In the genomic region with DNA sequence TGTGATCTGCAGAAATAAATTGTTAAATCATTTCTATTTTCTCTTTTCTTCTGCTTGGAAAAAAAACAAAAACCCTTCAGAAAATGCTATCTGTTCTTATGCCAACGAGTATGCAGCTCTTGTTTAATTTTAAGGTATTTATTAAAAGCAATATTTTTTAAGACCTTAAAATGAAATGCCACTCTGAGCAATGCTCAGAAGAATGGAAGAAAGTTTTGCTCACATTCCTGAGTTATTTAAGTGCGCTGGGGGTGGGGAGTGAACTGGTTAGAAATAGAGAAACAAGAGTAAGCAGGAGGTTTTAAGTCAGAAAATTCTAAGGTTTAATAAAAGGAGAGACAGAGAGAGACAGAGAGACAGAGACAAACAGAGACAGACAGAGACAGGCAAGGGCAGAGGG, we compare ENCODE assay signal across 12 mouse cellular contexts. TPM values are rescaled to one million over a fixed set of nuclear protein-coding genes. Genes with fewer than 3 reads are reported as not detected.
DNase-seq lines count a peak whose midpoint lies in the region; ATAC-seq lines count a peak whose summit lies in the region.
"Had no signal": no experiment of that assay in that cellular context is flagged by ENCODE, and none has a peak within 500 bp of the region (broad histone marks: within the 10 kb centered on the region; RNA-seq: fewer than 3 reads in every experiment).

No protein-coding gene starts in this region.

- no peak for DNase-seq in frontal cortex, postnatal 14 days (ENCODE audit: low spot score in 2 of 2)
- peak; percentile 32 to 80 for DNase-seq in left cerebral cortex, postnatal 25 days (ENCODE audit: low spot score in 2 of 2)
- DNase-seq in left cerebral cortex, postnatal 10 days (ENCODE audit: extremely low spot score in 1 of 2, low spot score in 2 of 2), result no peak
- peak; percentile 72 for DNase-seq in brain, adult 2 months (ENCODE audit: low read depth, low spot score)
- DNase-seq in telencephalon, adult 2 months (ENCODE audit: low read depth, low spot score), result peak; percentile 73
- DNase-seq in gastrocnemius, postnatal 10 days, result no peak
- DNase-seq: forebrain, postnatal 0 days; heart, adult 18-20 months had no signal

- intact Hi-C loops in left cerebral cortex, postnatal 25 days (cut with DNase I), result loop anchor here (1.0 kb wide), 2 partner anchors 9 to 32 kb away; no protein-coding TSS in a partner anchor
- intact Hi-C loops in left cerebral cortex, postnatal 10 days (cut with DNase I), result loop anchor here (5.0 kb wide), 2 partner anchors 37 to 107 kb away; partner anchors contain the start of gene Cavin3

- ATAC-seq in frontal cortex, adult (ENCODE audit: low TSS enrichment), result peak; percentile 38
- ATAC-seq: activated CD4-positive, CD25-positive, alpha-beta regulatory T cell, adult 4 months; forebrain, embryonic 13.5 days; forebrain, postnatal 0 days had no signal

RNA-seq across cellular contexts. Expression of gene Smpd1, which starts 34.4 kb away (rescaled TPM):
- 100 to 1,000 TPM; 103 to 111 TPM for total RNA-seq in left cerebral cortex, postnatal 25 days (2021)
- total RNA-seq in left cerebral cortex, postnatal 10 days (2021), result 100 to 1,000 TPM in 1 of 2 experiments, 10 to 100 TPM in 1; 99.5 to 101 TPM
- total RNA-seq in gastrocnemius, postnatal 10 days (2021), result 10 to 100 TPM; 42.9 to 44.0 TPM

RNA-seq across cellular contexts. Expression of gene Cavin3, which starts 37.7 kb away (rescaled TPM):
- 10 to 100 TPM; 20.8 to 22.6 TPM for total RNA-seq in left cerebral cortex, postnatal 25 days (2021)
- 10 to 100 TPM; 11.1 to 13.4 TPM for total RNA-seq in left cerebral cortex, postnatal 10 days (2021)
- total RNA-seq in gastrocnemius, postnatal 10 days (2021), result 10 to 100 TPM; 37.4 to 43.2 TPM
- total RNA-seq: MEL had no signal

Comparison
In these comparisons a context has a peak if more than half of its experiments do, and no peak if none do; other contexts are left out.
1. DNase-seq: peak in left cerebral cortex, postnatal 25 days (2 of 2), brain, adult 2 months (single experiment) and telencephalon, adult 2 months (single experiment); none in frontal cortex, postnatal 14 days (0 of 2), left cerebral cortex, postnatal 10 days (0 of 2) and gastrocnemius, postnatal 10 days (single experiment).